Mouse (Mus musculus): ENCODE data around the gene Il31ra. TPM values are rescaled to one million over a fixed set of nuclear protein-coding genes. Genes with fewer than 3 reads are reported as not detected.

The Il31ra gene
- polyA plus RNA-seq, 1 experiment = not detected

DNA sequence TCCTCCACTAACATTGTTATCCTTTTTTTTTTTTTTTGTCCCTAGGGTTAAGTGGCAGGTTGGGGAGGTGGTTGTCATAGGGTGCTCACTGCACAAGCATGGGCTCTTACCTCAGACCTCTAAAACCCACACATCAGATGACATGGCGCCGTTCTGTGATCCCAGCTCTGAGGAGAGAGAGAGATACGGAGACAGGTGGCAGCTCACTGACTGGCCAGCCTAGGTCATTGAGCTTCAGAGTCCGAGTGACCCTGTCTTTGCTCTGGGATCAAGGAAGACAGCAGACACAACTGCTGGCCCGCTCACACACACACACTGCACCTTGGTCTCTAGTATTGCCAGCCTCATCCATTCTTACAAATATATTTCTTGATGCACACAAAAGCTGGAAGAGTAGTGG is 111.6 kb downstream of the Il31ra start:
- TF ChIP-seq CTCF (IDR thresholded peaks at IDR 0.05; ENCODE audit: control insufficient read depth, insufficient read depth, low read length) (no peak), POLR2A (IDR thresholded peaks at IDR 0.05; ENCODE audit: borderline replicate concordance, control insufficient read depth, low read depth, low read length) (no peak)
- Histone ChIP-seq H3K4me3 (replicated peaks; ENCODE audit: control insufficient read depth, low read depth, low read length) (no peak overlapping the region), H3K27ac (ENCODE audit: control insufficient read depth, insufficient read depth, low read depth, low read length, poor library complexity) (no peak overlapping the region), H3K4me1 (ENCODE audit: control insufficient read depth, insufficient read depth, low read length) (no peaks in the 10 kb centered on the region)
- WGBS = 83% methylated on average over 5 of the region's 5 CpGs

DNA sequence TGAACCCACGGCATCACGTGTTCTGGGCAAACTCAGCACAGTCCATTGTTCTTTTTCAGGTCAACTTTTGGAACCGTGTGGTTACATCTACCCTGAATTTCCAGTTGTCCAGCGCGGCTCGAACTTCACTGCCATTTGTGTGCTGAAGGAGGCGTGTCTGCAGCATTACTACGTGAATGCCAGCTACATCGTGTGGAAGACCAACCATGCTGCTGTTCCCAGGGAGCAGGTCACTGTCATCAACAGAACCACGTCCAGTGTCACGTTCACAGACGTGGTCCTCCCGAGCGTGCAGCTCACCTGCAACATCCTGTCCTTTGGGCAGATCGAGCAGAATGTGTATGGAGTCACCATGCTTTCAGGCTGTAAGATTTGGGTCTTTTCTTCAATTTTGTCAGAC is 114.2 kb downstream of the Il31ra start:
- Histone ChIP-seq H3K4me3 (replicated peaks; ENCODE audit: control insufficient read depth, low read depth, low read length) (no peak overlapping the region), H3K27ac (ENCODE audit: control insufficient read depth, insufficient read depth, low read depth, low read length, poor library complexity) (no peak overlapping the region), H3K4me1 (ENCODE audit: control insufficient read depth, insufficient read depth, low read length) (no peaks in the 10 kb centered on the region)
- 83% methylated on average over 15 of the region's 15 CpGs for WGBS
- TF ChIP-seq POLR2A (IDR thresholded peaks at IDR 0.05; ENCODE audit: borderline replicate concordance, control insufficient read depth, low read depth, low read length) = no peak
- TF ChIP-seq CTCF (IDR thresholded peaks at IDR 0.05; ENCODE audit: control insufficient read depth, insufficient read depth, low read length) = no peak

DNA sequence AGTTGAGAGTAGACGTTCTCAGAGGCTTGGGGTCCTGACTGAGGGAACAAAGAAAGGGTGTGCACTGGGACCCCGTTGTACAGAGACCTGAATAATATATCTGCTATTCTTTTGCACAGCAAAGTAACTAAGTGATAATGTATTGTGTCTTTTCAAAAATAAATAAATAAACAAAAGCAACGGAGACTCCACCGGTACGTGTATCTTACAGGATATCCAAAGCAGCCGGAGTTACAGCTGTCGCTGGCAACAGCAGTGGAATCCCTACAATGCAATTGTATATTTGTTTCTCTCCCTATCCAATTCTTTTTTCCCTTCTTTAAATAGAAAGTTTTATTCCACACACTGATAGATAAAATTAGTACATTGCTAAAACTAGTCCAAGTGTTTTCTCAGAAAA is 115.1 kb downstream of the Il31ra start:
- TF ChIP-seq CTCF (IDR thresholded peaks at IDR 0.05; ENCODE audit: control insufficient read depth, insufficient read depth, low read length) = no peak
- no peak for TF ChIP-seq POLR2A (IDR thresholded peaks at IDR 0.05; ENCODE audit: borderline replicate concordance, control insufficient read depth, low read depth, low read length)
- no peaks in the 10 kb centered on the region for H3K4me1 ChIP-seq (ENCODE audit: control insufficient read depth, insufficient read depth, low read length)
- no peak overlapping the region for H3K27ac ChIP-seq (ENCODE audit: control insufficient read depth, insufficient read depth, low read depth, low read length, poor library complexity)
- 92% methylated on average over 7 of the region's 7 CpGs for WGBS
- no peak overlapping the region for H3K4me3 ChIP-seq (replicated peaks; ENCODE audit: control insufficient read depth, low read depth, low read length)

DNA sequence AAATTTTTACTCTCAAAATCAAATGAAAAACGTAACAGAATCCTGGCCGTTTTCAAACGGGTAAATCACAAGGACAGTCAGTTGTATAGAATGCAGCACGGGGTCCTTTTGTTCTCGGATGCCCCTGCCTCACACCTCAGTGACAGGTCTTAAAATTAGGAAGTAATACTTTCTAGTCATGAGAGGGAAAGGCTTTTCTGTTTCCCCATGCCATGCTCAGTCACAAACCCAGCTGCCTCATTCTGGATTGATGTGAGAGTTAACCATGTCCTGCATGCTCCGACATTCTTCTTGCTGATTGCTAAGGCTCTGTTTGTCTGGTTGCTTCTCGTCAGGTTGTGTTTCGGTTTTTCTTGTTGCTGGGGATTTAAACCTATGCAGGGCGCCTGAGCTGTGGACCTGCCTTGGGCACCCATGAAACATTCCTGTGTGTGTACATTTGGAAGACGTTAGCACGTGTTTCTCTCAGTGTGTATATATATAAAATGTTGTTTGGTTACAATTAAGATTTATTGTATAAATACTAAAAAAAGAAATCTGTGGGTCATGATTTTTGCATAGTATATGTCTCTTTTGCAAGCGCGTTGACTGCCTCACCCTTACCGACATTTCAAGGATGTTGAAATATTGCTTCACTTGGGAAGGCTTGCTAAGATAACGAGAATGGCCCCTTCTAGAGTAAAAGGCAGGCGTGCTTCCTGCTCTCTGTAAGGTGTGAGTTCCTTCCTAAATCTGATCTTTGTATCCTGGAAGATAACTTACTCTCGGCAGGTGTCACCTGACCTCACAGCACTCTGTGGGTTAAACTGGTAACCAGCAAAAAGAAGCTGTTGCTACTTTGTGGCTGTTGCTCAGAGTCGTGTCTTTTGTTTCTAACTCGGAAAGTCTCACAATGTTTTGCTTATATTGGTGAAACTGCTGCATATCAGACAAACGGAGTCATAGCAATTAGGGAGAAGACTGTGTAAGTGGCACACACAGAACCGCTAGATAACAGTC is 120.1 kb downstream of the Il31ra start:
- 45% methylated on average over 21 of the region's 21 CpGs for WGBS
- H3K27ac ChIP-seq (ENCODE audit: control insufficient read depth, insufficient read depth, low read depth, low read length, poor library complexity) = no peak overlapping the region
- no peaks in the 10 kb centered on the region for H3K4me1 ChIP-seq (ENCODE audit: control insufficient read depth, insufficient read depth, low read length)
- no peak for TF ChIP-seq CTCF (IDR thresholded peaks at IDR 0.05; ENCODE audit: control insufficient read depth, insufficient read depth, low read length)
- TF ChIP-seq POLR2A (IDR thresholded peaks at IDR 0.05; ENCODE audit: borderline replicate concordance, control insufficient read depth, low read depth, low read length) = no peak
- no peak overlapping the region for H3K4me3 ChIP-seq (replicated peaks; ENCODE audit: control insufficient read depth, low read depth, low read length)

DNA sequence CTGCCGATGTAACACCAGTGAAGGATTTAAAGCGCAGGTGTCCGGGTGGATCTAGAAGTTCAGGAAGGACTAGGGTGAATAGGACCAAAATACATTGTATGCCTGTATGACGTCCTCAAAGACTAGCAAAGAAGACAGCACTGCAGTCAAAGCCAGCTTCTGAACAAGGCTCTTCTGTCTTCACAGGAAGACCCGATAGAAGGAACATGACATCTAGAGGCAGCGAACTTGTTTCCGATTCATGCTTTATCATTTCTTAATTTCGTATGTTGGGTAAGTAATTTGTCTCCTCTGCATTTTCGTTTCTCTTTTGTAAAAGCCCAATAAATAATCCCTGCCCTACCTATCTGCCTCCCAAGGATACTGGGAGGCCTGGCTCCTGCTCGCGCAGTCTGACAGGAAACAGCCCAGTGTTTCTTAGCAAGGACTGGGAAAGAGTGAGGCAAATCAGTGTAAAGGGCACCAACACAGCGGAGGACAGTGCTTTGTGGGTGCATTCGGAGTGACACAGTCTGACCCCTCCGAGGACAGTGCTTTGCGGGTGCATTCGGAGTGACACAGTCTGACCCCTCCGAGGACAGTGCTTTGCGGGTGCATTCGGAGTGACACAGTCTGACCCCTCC is 121.6 kb downstream of the Il31ra start:
- no peaks in the 10 kb centered on the region for H3K4me1 ChIP-seq (ENCODE audit: control insufficient read depth, insufficient read depth, low read length)
- TF ChIP-seq CTCF (IDR thresholded peaks at IDR 0.05; ENCODE audit: control insufficient read depth, insufficient read depth, low read length) (no peak), POLR2A (IDR thresholded peaks at IDR 0.05; ENCODE audit: borderline replicate concordance, control insufficient read depth, low read depth, low read length) (no peak)
- no peak overlapping the region for H3K27ac ChIP-seq (ENCODE audit: control insufficient read depth, insufficient read depth, low read depth, low read length, poor library complexity)
- 89% methylated on average over 19 of the region's 19 CpGs for WGBS
- no peak overlapping the region for H3K4me3 ChIP-seq (replicated peaks; ENCODE audit: control insufficient read depth, low read depth, low read length)

DNA sequence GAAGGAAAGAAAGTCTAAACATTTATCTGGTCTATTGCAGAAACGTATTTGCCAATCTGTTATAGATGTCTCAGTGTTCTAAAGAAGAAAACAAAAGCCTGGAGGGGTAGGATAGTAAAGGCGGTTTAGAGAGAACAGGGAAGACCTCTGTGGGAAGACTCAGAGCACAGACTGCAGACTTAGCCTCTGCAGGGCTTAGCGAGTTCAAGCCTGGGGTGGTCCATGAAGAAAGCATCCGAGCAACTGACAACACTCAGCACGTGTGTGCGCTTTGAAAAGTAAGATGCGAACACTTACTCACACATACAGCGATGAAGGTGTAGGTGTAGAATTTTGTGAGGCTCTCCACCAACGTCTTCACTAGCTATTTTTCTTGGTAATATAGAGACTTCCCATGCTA is 123.0 kb downstream of the Il31ra start:
- TF ChIP-seq POLR2A (IDR thresholded peaks at IDR 0.05; ENCODE audit: borderline replicate concordance, control insufficient read depth, low read depth, low read length) = no peak
- 82% methylated on average over 9 of the region's 9 CpGs for WGBS

More for the DNA sequence above, 123.0 kb downstream of the Il31ra start:
- Histone ChIP-seq H3K27ac (ENCODE audit: control insufficient read depth, insufficient read depth, low read depth, low read length, poor library complexity) (no peak overlapping the region), H3K4me3 (replicated peaks; ENCODE audit: control insufficient read depth, low read depth, low read length) (no peak overlapping the region), H3K4me1 (ENCODE audit: control insufficient read depth, insufficient read depth, low read length) (no peaks in the 10 kb centered on the region; the same call in 1 of the 2 replicates)

Other genes with a start within 250 kb of the Il31ra start
- 13.9 and 29.0 TPM in 2 replicates for gene Il6st, start 130.3 kb downstream of the Il31ra start, polyA plus RNA-seq (2011; ENCODE audit: insufficient read depth, insufficient read length, low replicate concordance, missing spikeins)
- 1.6 and 1.7 TPM in 2 replicates for gene Ddx4, start 58.1 kb upstream of the Il31ra start, polyA plus RNA-seq (2011; ENCODE audit: insufficient read depth, insufficient read length, low replicate concordance, missing spikeins)
- gene Slc38a9, start 66.4 kb upstream of the Il31ra start, polyA plus RNA-seq (2011; ENCODE audit: insufficient read depth, insufficient read length, low replicate concordance, missing spikeins) = 23.3 and 32.9 TPM in 2 replicates
- 24.0 and 27.0 TPM in 2 replicates for gene Plpp1, start 206.4 kb upstream of the Il31ra start, polyA plus RNA-seq (2011; ENCODE audit: insufficient read depth, insufficient read length, low replicate concordance, missing spikeins)